In genomic region chr10:7779751-7780237, GRCm38 (mm10) we compare ENCODE assay signal across 8 mouse cellular contexts. TPM values are rescaled to one million over a fixed set of nuclear protein-coding genes. Genes with fewer than 3 reads are reported as not detected.
A peak's percentile ranks its signal among the peaks of the same experiment; 100 is the strongest.
DNase-seq lines count a peak whose midpoint lies in the region; ATAC-seq and TF ChIP-seq lines count a peak whose summit lies in the region.

No protein-coding gene starts in this region.

- H3K27me3 ChIP-seq in ES-Bruce4 (ENCODE audit: control insufficient read depth, insufficient read depth, low read length, poor library complexity, severe bottlenecking): no peaks in the 10 kb centered on the region
- H3K27me3 ChIP-seq in forebrain, embryonic 14.5 days (replicated peaks; ENCODE audit: control insufficient read depth, insufficient read depth, low read length): no peaks in the 10 kb centered on the region
- no peaks in the 10 kb centered on the region for H3K27me3 ChIP-seq in liver, postnatal 0 days (ENCODE audit: insufficient read depth, low read length)

- H3K4me2 ChIP-seq in forebrain, embryonic 14.5 days (ENCODE audit: low read length): peak overlapping the region; percentile 66
- H3K4me2 ChIP-seq in liver, postnatal 0 days (ENCODE audit: low read depth, low read length): peak overlapping the region; percentile 92

- no peak for DNase-seq in gastrocnemius, adult 2 months
- DNase-seq in gastrocnemius, postnatal 4 days (ENCODE audit: low spot score in 2 of 2): no peak
- no peak for DNase-seq in forebrain, embryonic 14.5 days (ENCODE audit: low spot score)
- DNase-seq in liver, postnatal 0 days: no peak
- no peak for DNase-seq in layer of hippocampus, adult 8-10 months (ENCODE audit: low spot score in 2 of 2)
- no peak for DNase-seq in ovary, adult 18-20 months (ENCODE audit: low spot score)
- DNase-seq in right cerebral cortex, postnatal 25 days: no peak

- peak overlapping the region; percentile 97 for H3K27ac ChIP-seq in gastrocnemius, adult 2 months
- no peak overlapping the region for H3K27ac ChIP-seq in ES-Bruce4 (ENCODE audit: insufficient read depth, low read length)
- H3K27ac ChIP-seq in forebrain, embryonic 14.5 days (ENCODE audit: low read depth, low read length): no peak overlapping the region
- H3K27ac ChIP-seq in liver, postnatal 0 days (ENCODE audit: low read depth): peak overlapping the region; percentile 95

- H3K9ac ChIP-seq in ES-Bruce4 (ENCODE audit: low read depth, poor library complexity, severe bottlenecking): peak overlapping the region; percentile 93
- H3K9ac ChIP-seq in forebrain, embryonic 14.5 days (ENCODE audit: low read length): peak overlapping the region; percentile 82
- peak overlapping the region; percentile 98 for H3K9ac ChIP-seq in liver, postnatal 0 days (replicated peaks)

- ATAC-seq in forebrain, embryonic 14.5 days: peak; percentile 7
- ATAC-seq in liver, postnatal 0 days: no peak

- no peak for TF ChIP-seq CTCF in gastrocnemius, adult 2 months (IDR thresholded peaks at IDR 0.05)
- no peak for TF ChIP-seq CTCF in ES-Bruce4 (IDR thresholded peaks at IDR 0.05; ENCODE audit: low read depth, low read length)
- no peak for TF ChIP-seq CTCF in liver, postnatal 0 days (IDR thresholded peaks at IDR 0.05; ENCODE audit: low read depth)

- no peak for TF ChIP-seq POLR2A in ES-Bruce4 (IDR thresholded peaks at IDR 0.05; ENCODE audit: insufficient read depth, low read length)

- H3K4me3 ChIP-seq in gastrocnemius, adult 2 months: peak overlapping the region; percentile 96
- H3K4me3 ChIP-seq in ES-Bruce4 (ENCODE audit: low read depth, low read length): peak overlapping the region; percentile 82
- peak overlapping the region; percentile 92 for H3K4me3 ChIP-seq in forebrain, embryonic 14.5 days (ENCODE audit: low read depth, low read length)
- H3K4me3 ChIP-seq in liver, postnatal 0 days (ENCODE audit: low read depth, low read length): peak overlapping the region; percentile 100

- WGBS in forebrain, embryonic 14.5 days: 22% methylated on average over 7 of the region's 7 CpGs
- WGBS in liver, postnatal 0 days (ENCODE audit: insufficient replicate concordance): 18% methylated on average over 7 of the region's 7 CpGs

- no peaks in the 10 kb centered on the region for H3K9me3 ChIP-seq in ES-Bruce4 (replicated peaks; ENCODE audit: control insufficient read depth, insufficient read depth, low read length, poor library complexity, severe bottlenecking)
- H3K9me3 ChIP-seq in forebrain, embryonic 14.5 days (replicated peaks; ENCODE audit: control insufficient read depth, low read length): no peaks in the 10 kb centered on the region
- H3K9me3 ChIP-seq in liver, postnatal 0 days (ENCODE audit: low read length): no peaks in the 10 kb centered on the region

- H3K4me1 ChIP-seq in ES-Bruce4 (ENCODE audit: control insufficient read depth, insufficient read depth, low read length): no peaks in the 10 kb centered on the region
- peaks cover 4% of the 10 kb centered on the region; the same call in 1 of the 2 replicates for H3K4me1 ChIP-seq in forebrain, embryonic 14.5 days (ENCODE audit: control insufficient read depth, insufficient read depth, low read length)
- peaks cover 6% of the 10 kb centered on the region; the same call in 1 of the 2 replicates for H3K4me1 ChIP-seq in liver, postnatal 0 days (ENCODE audit: insufficient read depth)

- H3K36me3 ChIP-seq in ES-Bruce4 (ENCODE audit: control insufficient read depth, insufficient read depth, low read length, poor library complexity, severe bottlenecking): 0 out of 2 replicates have a peak, but pooled peaks cover 3% of the 10 kb centered on the region
- peaks cover 12% of the 10 kb centered on the region for H3K36me3 ChIP-seq in forebrain, embryonic 14.5 days (ENCODE audit: control insufficient read depth, insufficient read depth, low read length)
- peaks cover 37% of the 10 kb centered on the region for H3K36me3 ChIP-seq in liver, postnatal 0 days (replicated peaks; ENCODE audit: insufficient read depth, low read length)

- intact Hi-C loops in gastrocnemius, adult 2 months (cut with DNase I): loop anchor here (5.0 kb wide), 1 partner anchor 97 kb away; the partner anchor contains the start of genes Lats1 and Pcmt1

- no peak for TF ChIP-seq EP300 in ES-Bruce4 (IDR thresholded peaks at IDR 0.05; ENCODE audit: insufficient read depth, low read depth, low read length)
- no peak for TF ChIP-seq EP300 in liver, postnatal 0 days (IDR thresholded peaks at IDR 0.05; ENCODE audit: low read depth)

RNA-seq across cellular contexts. Expression of gene Ginm1, which starts 12.8 kb away (rescaled TPM):
- 100 to 1,000 TPM in 1 of 2 experiments, 10 to 100 TPM in 1; 97.7 to 111 TPM for total RNA-seq in gastrocnemius, adult 2 months (2021)
- total RNA-seq in gastrocnemius, postnatal 4 days (2021): 10 to 100 TPM; 55.6 to 61.6 TPM
- polyA plus RNA-seq in ES-Bruce4 (2011; ENCODE audit: insufficient read depth, insufficient read length, low read depth, missing spikeins): 33.6 and 39.9 TPM in 2 replicates
- 47.5 and 54.2 TPM in 2 replicates for polyA plus RNA-seq in forebrain, embryonic 14.5 days (2014; fragmentation: Nextera tagmentation; extraction: Ambion mirVana)
- polyA plus RNA-seq in liver, postnatal 0 days (2015; fragmentation: Nextera tagmentation; extraction: Ambion mirVana): 78.9 and 80.8 TPM in 2 replicates
- total RNA-seq in layer of hippocampus, adult 8-10 months (2022): 10 to 100 TPM; 19.3 to 28.5 (median 23.8) TPM

RNA-seq across cellular contexts. Expression of gene Ppil4, which starts 12.9 kb away (rescaled TPM):
- total RNA-seq in gastrocnemius, adult 2 months (2021): 10 to 100 TPM; 11.9 to 13.8 TPM
- 10 to 100 TPM; 16.3 to 22.9 TPM for total RNA-seq in gastrocnemius, postnatal 4 days (2021)
- polyA plus RNA-seq in ES-Bruce4 (2011; ENCODE audit: insufficient read depth, insufficient read length, low read depth, missing spikeins): 42.3 and 42.7 TPM in 2 replicates
- 47.6 and 53.7 TPM in 2 replicates for polyA plus RNA-seq in forebrain, embryonic 14.5 days (2014; fragmentation: Nextera tagmentation; extraction: Ambion mirVana)
- polyA plus RNA-seq in liver, postnatal 0 days (2015; fragmentation: Nextera tagmentation; extraction: Ambion mirVana): 14.1 and 14.2 TPM in 2 replicates
- total RNA-seq in layer of hippocampus, adult 8-10 months (2022): 10 to 100 TPM; 26.9 to 34.1 (median 32.9) TPM

RNA-seq across cellular contexts. Expression of gene Zc3h12d, which starts 52.5 kb away (rescaled TPM):
- under 1 TPM in 1 of 2 experiments, not detected in 1; 0.08 TPM for total RNA-seq in gastrocnemius, adult 2 months (2021)
- total RNA-seq in gastrocnemius, postnatal 4 days (2021): under 1 TPM; 0.16 to 0.22 TPM
- polyA plus RNA-seq in ES-Bruce4 (2011; ENCODE audit: insufficient read depth, insufficient read length, low read depth, missing spikeins): not detected in 2 replicates
- polyA plus RNA-seq in forebrain, embryonic 14.5 days (2014; fragmentation: Nextera tagmentation; extraction: Ambion mirVana): 0.05 TPM in 1 of 2 replicates, not detected in the other
- polyA plus RNA-seq in liver, postnatal 0 days (2015; fragmentation: Nextera tagmentation; extraction: Ambion mirVana): 0.70 and 0.82 TPM in 2 replicates
- under 1 TPM in 3 of 4 experiments, not detected in 1; 0.10 to 0.31 (median 0.16) TPM for total RNA-seq in layer of hippocampus, adult 8-10 months (2022)

RNA-seq across cellular contexts. Expression of gene Katna1, which starts 54.0 kb away (rescaled TPM):
- total RNA-seq in gastrocnemius, adult 2 months (2021): 10 to 100 TPM; 11.2 to 14.0 TPM
- 10 to 100 TPM; 19.7 to 21.9 TPM for total RNA-seq in gastrocnemius, postnatal 4 days (2021)
- 58.4 and 59.1 TPM in 2 replicates for polyA plus RNA-seq in ES-Bruce4 (2011; ENCODE audit: insufficient read depth, insufficient read length, low read depth, missing spikeins)
- 45.2 and 45.9 TPM in 2 replicates for polyA plus RNA-seq in forebrain, embryonic 14.5 days (2014; fragmentation: Nextera tagmentation; extraction: Ambion mirVana)
- 20.1 and 21.2 TPM in 2 replicates for polyA plus RNA-seq in liver, postnatal 0 days (2015; fragmentation: Nextera tagmentation; extraction: Ambion mirVana)
- total RNA-seq in layer of hippocampus, adult 8-10 months (2022): 10 to 100 TPM; 14.6 to 21.1 (median 17.6) TPM

Comparison
In these comparisons a context has a peak if more than half of its experiments do, and no peak if none do; other contexts are left out.
1. H3K27ac ChIP-seq: peak in gastrocnemius, adult 2 months (single experiment) and liver, postnatal 0 days (single experiment); none in ES-Bruce4 (single experiment) and forebrain, embryonic 14.5 days (single experiment).
2. Peak in every context shown above with its lines, with median percentiles within 50 percentile points of each other: H3K4me3 ChIP-seq and H3K9ac ChIP-seq.